Mouse (Mus musculus) liver, embryonic 18 days (tissue): ENCODE data around the gene Cep85l. TPM values are rescaled to one million over a fixed set of nuclear protein-coding genes. Genes with fewer than 3 reads are reported as not detected.

Experiments used
- polyA plus RNA-seq: library from polyadenylated mRNA; depleted of rRNA; stranded (reverse); fragments of >200 nt; gene quantifications from 2 replicates; pipeline ENCODE4 v1.2.3, GENCODE M21; 2012; rRNA removed

The Cep85l gene
- 3.6 and 5.0 TPM in 2 replicates for polyA plus RNA-seq

GRCm38 (mm10) chr10:53379709-53380106 is at the start of gene Cep85l:
TSS of gene Cep85l (minus strand) at chr10:53379947.

DNA sequence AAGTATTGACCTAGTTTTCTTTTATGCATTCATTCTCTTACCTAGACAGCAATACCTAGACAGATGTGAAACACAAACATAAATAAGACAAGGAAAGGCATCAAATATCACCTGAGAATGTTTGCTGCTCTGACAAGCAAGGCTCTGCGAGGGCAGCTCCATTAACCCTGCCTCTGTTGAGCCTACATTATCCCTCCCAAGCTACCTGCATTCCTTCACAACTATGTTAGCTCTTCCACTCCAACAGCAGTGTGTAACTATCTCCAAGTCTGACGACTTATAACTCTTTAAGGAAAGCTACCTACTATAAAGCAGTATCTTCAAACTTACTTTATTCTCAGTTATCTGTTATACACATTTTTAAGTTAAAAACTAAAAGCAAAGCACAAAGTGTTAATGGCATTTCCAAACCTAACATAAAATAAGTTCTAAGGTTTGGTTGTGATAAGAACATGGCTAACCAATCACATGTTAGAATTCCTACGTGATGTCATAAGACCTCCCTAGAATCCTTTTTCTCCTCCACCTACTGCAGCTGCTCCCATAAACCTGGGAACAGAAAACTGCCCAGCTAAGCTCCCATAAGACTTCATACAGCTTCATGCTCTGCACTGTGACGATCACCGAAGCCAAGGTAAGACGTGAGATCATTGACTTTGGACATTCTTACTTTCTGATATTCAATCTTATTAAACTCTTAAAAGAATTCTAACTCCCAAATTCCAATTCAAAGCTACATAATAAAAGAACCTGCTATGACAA is 42.4 kb downstream of the Cep85l start, which contains the start of gene Pln:
TSS of gene Pln (plus strand) at position 506 of the 762 bp plus-strand sequence.

Other genes with a start within 250 kb of the Cep85l start
- gene Pln, start 42.3 kb downstream of the Cep85l start, polyA plus RNA-seq, result 0.06 and 0.10 TPM in 2 replicates
- gene Asf1a, start 216.8 kb upstream of the Cep85l start, polyA plus RNA-seq, result 20.1 and 20.6 TPM in 2 replicates